Mouse (Mus musculus) brain, embryonic 18.5 days (tissue): ENCODE data around the gene Gm11032.
A peak's percentile ranks its signal among the peaks of the same experiment; 100 is the strongest.
"Not testable (repeated sequence)": the region's sequence is repeated elsewhere in the genome, so short reads cannot be mapped to it uniquely, and the experiment has no call there.

Source experiments
- DNase-seq: peaks from one replicate; pipeline ENCODE4 v3.0.0-alpha.2; 2012; ENCODE audit warnings: low read depth, low spot score

Gene Gm11032

GRCm38 (mm10) chr11:4625931-4626330 lies 6.1 kb downstream of the Gm11032 start:
- no peak for DNase-seq

DNA sequence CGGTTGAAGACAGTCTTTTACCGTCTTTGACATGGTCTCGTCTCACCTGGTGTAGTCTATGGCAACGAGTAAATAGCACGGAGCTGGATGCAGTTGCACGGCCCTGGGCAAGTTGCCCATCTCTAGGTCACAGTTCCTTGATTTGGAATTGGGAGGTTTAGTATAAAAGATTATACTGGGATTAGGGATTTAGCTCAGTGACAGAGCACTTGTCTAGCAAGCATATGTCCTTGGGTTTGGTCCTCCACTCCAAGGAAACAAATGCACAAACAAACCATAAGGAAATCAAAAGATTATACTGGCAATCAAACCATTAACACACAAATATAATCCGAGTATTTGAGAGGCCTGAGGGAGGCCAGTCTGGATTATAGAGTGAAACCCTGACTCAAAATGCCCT lies 7.8 kb downstream of the Gm11032 start:
- no peak for DNase-seq

DNA sequence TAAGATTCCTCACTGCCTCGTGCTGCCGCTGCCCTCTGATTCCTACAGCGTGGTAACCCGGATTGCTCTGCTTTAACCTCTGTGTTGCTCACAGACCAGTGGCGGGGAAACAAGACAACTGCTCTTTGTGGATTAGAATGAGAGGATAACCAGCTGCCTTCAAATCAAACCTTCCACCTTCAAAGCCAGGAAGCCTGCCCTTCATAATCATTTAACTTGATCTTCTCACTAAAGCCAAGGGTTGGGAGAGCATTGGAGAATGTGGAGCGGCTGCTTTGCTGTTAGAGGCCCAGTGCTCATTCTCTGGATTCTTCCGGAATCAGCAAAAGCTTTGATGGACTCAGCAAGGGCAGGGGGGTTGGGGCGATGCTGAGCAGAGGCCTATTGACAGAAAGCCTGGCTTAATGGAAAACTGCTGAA lies 10.0 kb downstream of the Gm11032 start:
- DNase-seq: no peak

DNA sequence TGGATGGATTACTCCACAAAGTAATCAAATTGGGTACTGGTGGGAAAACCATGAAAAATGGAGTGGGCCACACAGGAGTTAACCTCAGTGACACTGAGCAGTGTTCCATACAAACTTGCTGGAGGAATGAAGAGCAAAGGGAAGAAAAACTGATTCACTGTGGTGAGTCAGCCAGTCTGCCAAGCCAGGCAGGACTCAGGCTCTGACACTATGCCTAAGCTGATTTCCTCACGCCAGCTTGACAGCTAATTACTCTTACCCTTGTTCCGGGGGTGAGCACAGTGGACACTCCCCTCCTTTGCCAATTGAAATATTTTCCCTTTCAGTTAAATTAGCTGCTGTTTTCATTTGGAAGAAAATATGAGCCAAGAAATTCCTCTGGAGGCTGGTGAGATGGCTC lies 13.6 kb downstream of the Gm11032 start:
- DNase-seq: no peak

GRCm38 (mm10) chr11:4634395-4634794 lies 14.5 kb downstream of the Gm11032 start:
- no peak for DNase-seq

- no peak for DNase-seq
Observed at GRCm38 (mm10) chr11:4636782-4637342, 17.0 kb downstream of the Gm11032 start.

GRCm38 (mm10) chr11:4637534-4638234 lies 17.8 kb downstream of the Gm11032 start, which contains the start of gene Ascc2:
Gene Ascc2 (plus strand): TSS chr11:4637747.
- peak; percentile 57 for DNase-seq

DNA sequence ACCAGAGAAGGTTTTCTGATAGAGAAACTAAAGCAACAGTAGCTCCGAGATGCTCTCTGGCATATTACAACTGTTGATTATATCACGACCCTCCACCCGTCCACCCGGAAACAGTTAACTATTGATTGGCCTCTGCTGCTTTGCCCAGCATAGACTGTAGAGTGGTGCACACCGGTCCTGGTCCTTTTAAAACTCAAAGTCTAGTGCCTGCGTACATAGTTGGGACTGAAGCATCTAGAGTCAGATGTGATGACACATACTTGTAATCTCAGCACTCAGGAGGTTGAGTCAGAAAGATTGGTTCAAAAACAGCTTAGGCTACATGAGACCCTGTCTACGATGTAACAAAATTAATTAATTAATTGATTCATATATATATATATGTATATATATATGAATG lies 18.4 kb downstream of the Gm11032 start:
- no peak for DNase-seq

- DNase-seq: no peak
Observed at GRCm38 (mm10) chr11:4641185-4641584, 21.3 kb downstream of the Gm11032 start.

DNA sequence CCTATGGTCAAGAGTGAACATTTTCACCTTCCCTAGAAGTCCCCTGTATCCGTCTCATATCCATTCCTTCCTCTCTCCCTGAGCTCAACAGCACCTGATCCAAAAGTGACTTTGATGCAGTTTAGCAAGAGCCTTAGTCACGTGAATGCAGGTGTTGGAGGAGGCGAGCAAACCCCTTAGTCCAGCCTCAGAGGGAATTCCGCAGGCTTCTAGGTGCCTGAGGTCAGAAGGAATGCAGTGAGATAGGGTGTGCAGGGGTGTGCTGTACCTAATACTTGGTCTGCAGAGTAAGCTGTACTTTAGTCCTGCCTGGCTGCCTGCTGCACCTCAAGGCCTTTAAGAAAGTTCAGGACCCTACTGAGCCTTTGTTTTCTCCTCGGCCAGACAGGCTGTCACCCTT lies 23.9 kb downstream of the Gm11032 start:
- no peak for DNase-seq

GRCm38 (mm10) chr11:4645180-4645579 lies 25.3 kb downstream of the Gm11032 start:
- DNase-seq: not testable (repeated sequence)

DNA sequence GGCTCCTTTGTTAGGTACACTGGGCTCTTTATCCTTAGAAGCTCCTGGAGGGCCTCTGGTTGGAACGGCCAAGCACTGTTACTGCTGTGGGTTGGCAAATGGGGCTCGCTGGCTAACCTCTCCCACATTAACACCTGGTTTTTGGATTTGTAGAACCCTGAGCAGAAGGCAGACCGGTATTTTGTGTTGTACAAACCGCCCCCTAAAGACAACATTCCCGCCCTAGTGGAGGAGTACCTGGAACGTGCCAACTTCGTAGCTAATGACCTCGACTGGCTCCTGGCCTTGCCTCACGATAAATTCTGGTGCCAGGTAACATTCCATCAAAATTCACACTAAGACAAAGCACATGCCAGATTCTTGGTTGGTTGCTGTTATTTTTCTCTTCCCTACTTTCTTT lies 26.5 kb downstream of the Gm11032 start:
- DNase-seq: no peak

DNA sequence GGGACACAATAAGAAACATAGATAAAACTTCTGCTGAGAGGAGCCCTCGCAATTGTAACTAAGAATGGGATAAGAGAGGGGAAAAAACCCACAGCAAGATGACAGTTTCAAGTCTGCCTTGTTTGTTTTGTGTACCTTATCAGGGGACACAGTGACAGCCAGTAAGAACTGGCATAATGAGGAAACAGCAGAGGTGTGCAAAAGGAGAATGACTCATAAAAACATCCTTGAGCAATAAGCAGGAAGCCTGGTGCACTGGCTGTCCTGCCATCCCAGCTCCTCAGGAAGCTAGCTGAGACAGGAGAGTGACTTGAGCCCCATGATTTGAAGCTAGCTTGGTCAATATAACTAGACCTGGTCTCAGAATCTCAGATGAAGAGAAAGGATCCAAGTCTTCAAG lies 40.0 kb downstream of the Gm11032 start:
- no peak for DNase-seq

- no peak for DNase-seq
Observed at GRCm38 (mm10) chr11:4660309-4661025, 40.6 kb downstream of the Gm11032 start.

DNA sequence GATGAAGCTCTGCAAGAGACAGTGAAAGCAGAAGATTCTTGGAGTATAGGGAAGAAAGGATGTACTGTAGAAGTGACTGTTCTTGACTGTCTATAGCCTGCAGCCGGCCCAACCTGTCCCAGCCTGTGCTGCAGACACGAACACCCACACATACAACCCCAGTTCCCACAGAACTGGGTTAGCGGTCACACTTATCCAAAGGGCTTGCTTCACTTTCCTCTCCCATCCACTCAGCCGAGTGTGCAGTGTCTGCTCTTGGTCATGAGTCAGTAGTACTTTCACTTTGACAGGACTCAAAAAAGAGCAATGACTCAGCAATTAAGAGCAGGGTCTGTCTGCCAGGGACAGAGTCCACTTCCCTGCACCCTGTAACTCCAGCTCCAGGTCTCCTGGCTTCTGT lies 41.5 kb downstream of the Gm11032 start:
- DNase-seq: no peak

DNA sequence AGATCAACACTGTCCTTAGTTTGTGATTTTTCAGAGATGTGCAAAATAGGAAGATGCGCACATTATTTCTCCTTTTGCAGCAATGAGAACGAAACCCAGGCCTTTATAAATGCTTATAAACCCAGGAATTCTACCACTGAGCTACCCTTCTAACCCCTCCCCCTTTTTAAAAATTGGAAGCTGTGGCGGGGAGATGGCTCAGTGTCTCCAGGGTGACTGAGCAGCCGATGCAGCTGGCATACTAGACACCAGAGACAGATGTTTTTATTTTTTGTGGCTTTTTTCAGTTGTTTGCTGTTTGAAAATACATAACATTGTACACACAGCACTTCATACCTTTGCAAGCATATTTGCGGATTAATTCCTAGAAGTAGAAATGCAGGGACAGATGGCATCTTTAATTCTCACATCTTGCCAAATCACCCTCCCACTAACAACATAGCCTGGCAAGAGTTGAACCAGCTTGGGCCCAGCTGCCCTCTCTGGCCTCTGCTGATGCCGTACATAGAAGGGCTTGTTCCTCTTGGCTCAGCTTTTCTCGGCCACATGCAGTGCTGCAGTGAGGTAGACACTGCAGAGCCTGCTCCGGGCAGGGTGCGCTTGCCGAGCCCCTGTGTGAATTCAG lies 42.1 kb downstream of the Gm11032 start:
- DNase-seq: no peak

DNA sequence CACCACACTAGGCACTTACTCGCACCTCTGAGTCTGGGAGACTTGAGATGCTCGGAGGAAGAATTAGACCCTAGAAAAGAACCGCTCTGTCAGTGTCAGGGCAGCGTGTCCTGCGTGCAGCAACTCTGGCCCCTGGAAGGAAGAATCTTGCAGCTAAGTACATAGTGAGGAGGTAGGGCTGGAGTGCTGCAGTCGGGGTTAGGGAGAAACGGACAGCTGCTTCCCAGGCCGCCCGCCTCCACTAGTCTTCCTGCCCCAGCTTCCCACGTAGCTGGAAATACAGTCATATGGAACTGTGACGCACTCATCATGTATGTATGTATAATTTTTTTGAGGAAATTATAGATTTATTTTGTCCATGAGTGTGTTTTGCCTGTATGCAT lies 42.6 kb downstream of the Gm11032 start:
- no peak for DNase-seq
